Mouse (Mus musculus) erythroblast, embryonic 14.5 days (primary cell): Measurements from ENCODE around the gene 2510009E07Rik. TPM values are rescaled to one million over a fixed set of nuclear protein-coding genes. Genes with fewer than 3 reads are reported as not detected.
A peak's percentile ranks its signal among the peaks of the same experiment; 100 is the strongest.

Experiments used
- H3K27me3 ChIP-seq: 2 replicates; pipeline ENCODE4 v1.6.1; 2012; ENCODE audit warnings: inconsistent platforms; ENCODE audit not compliant: control insufficient read depth
- H3K36me3 ChIP-seq: 2 replicates; pipeline ENCODE4 v1.6.1; 2012; ENCODE audit warnings: mild to moderate bottlenecking, inconsistent platforms; ENCODE audit not compliant: control insufficient read depth
- H3K4me1 ChIP-seq: 2 replicates; pipeline ENCODE4 v1.6.1; 2012; ENCODE audit warnings: inconsistent platforms; ENCODE audit not compliant: control insufficient read depth
- H3K4me3 ChIP-seq: replicated peaks from 2 replicates; pipeline ENCODE3; 2012; ENCODE audit warnings: moderate library complexity, mild to moderate bottlenecking, inconsistent platforms
- H3K9me3 ChIP-seq: 2 replicates; pipeline ENCODE4 v1.6.1; 2012; ENCODE audit warnings: low read length, inconsistent platforms, mixed read lengths; ENCODE audit not compliant: control insufficient read depth
- GATA1 ChIP-seq: IDR thresholded peaks from 2 replicates; pipeline ENCODE4 v1.6.1; 2012; ENCODE audit warnings: low read length, inconsistent platforms, mixed read lengths
- TAL1 ChIP-seq: IDR thresholded peaks from 3 replicates; pipeline ENCODE4 v1.6.1; 2012; ENCODE audit warnings: low read length, inconsistent platforms, mixed read lengths
- polyA plus RNA-seq: library from polyadenylated mRNA; stranded (reverse); fragments of >175 nt; gene quantifications from 2 replicates; pipeline ENCODE4 v1.2.3, GENCODE M21; 2012

Gene 2510009E07Rik
- not detected in 2 replicates for polyA plus RNA-seq

GRCm38 (mm10) chr16:21694463-21695241 lies at the start of gene 2510009E07Rik:
Gene 2510009E07Rik, minus strand, starts transcription at chr16:21694665.
- Histone ChIP-seq H3K4me3 (peak within 1 kb of the TSS; percentile 59), H3K9me3 (no peaks in the 10 kb centered on the region), H3K27me3 (peaks cover 45% of the 10 kb centered on the region), H3K36me3 (no peaks in the 10 kb centered on the region), H3K4me1 (peaks cover 9% of the 10 kb centered on the region)
- TF ChIP-seq GATA1 (no peak), TAL1 (no peak)

- H3K4me1 ChIP-seq = peaks cover 20% of the 10 kb centered on the region
- TF ChIP-seq TAL1 (no peak), GATA1 (no peak)
- H3K36me3 ChIP-seq = no peaks in the 10 kb centered on the region
- no peaks in the 10 kb centered on the region for H3K27me3 ChIP-seq
- H3K9me3 ChIP-seq = no peaks in the 10 kb centered on the region
- no peak overlapping the region for H3K4me3 ChIP-seq
Observed at GRCm38 (mm10) chr16:21743401-21743800, 48.9 kb upstream of the 2510009E07Rik start.

- Histone ChIP-seq H3K36me3 (no peaks in the 10 kb centered on the region), H3K4me1 (peaks cover 20% of the 10 kb centered on the region), H3K27me3 (no peaks in the 10 kb centered on the region), H3K9me3 (no peaks in the 10 kb centered on the region), H3K4me3 (no peak overlapping the region)
- TF ChIP-seq TAL1 = no peak
- no peak for TF ChIP-seq GATA1
Observed at GRCm38 (mm10) chr16:21742898-21743297, 48.4 kb upstream of the 2510009E07Rik start.

- TF ChIP-seq GATA1 (no peak), TAL1 (no peak)
- Histone ChIP-seq H3K9me3 (no peaks in the 10 kb centered on the region), H3K36me3 (no peaks in the 10 kb centered on the region), H3K27me3 (no peaks in the 10 kb centered on the region), H3K4me1 (peaks cover 20% of the 10 kb centered on the region), H3K4me3 (no peak overlapping the region)
Observed at GRCm38 (mm10) chr16:21742191-21742870, 47.9 kb upstream of the 2510009E07Rik start.

GRCm38 (mm10) chr16:21741542-21741941 lies 47.1 kb upstream of the 2510009E07Rik start:
- TF ChIP-seq TAL1 (no peak), GATA1 (no peak)
- H3K9me3 ChIP-seq = no peaks in the 10 kb centered on the region
- no peak overlapping the region for H3K4me3 ChIP-seq
- no peaks in the 10 kb centered on the region for H3K36me3 ChIP-seq
- H3K4me1 ChIP-seq = peaks cover 20% of the 10 kb centered on the region
- no peaks in the 10 kb centered on the region for H3K27me3 ChIP-seq

GRCm38 (mm10) chr16:21735638-21736037 lies 41.2 kb upstream of the 2510009E07Rik start:
- peaks cover 4% of the 10 kb centered on the region for H3K4me1 ChIP-seq
- peaks cover 2% of the 10 kb centered on the region; the same call in 1 of the 2 replicates for H3K27me3 ChIP-seq
- no peak for TF ChIP-seq GATA1
- H3K36me3 ChIP-seq = no peaks in the 10 kb centered on the region
- no peak overlapping the region for H3K4me3 ChIP-seq
- no peaks in the 10 kb centered on the region for H3K9me3 ChIP-seq

- Histone ChIP-seq H3K4me1 (peaks cover 2% of the 10 kb centered on the region; the same call in 1 of the 2 replicates), H3K27me3 (peaks cover under 1% of the 10 kb centered on the region; the same call in 1 of the 2 replicates), H3K4me3 (peak overlapping the region; percentile 45), H3K9me3 (no peaks in the 10 kb centered on the region), H3K36me3 (no peaks in the 10 kb centered on the region)
- TF ChIP-seq TAL1 (no peak), GATA1 (no peak)
Observed at GRCm38 (mm10) chr16:21727897-21728364, 33.5 kb upstream of the 2510009E07Rik start.

- H3K36me3 ChIP-seq = no peaks in the 10 kb centered on the region
- no peaks in the 10 kb centered on the region for H3K27me3 ChIP-seq
- H3K4me3 ChIP-seq = no peak overlapping the region
- TF ChIP-seq TAL1 (no peak), GATA1 (no peak)
- peaks cover 2% of the 10 kb centered on the region; the same call in 1 of the 2 replicates for H3K4me1 ChIP-seq
- no peaks in the 10 kb centered on the region for H3K9me3 ChIP-seq
Observed at GRCm38 (mm10) chr16:21727421-21727820, 33.0 kb upstream of the 2510009E07Rik start.

- Histone ChIP-seq H3K36me3 (no peaks in the 10 kb centered on the region), H3K4me3 (no peak overlapping the region), H3K27me3 (no peaks in the 10 kb centered on the region), H3K4me1 (peaks cover 2% of the 10 kb centered on the region; the same call in 1 of the 2 replicates), H3K9me3 (no peaks in the 10 kb centered on the region)
- TF ChIP-seq GATA1 (no peak), TAL1 (no peak)
Observed at GRCm38 (mm10) chr16:21724261-21724660, 29.8 kb upstream of the 2510009E07Rik start.
